Mouse (Mus musculus): ENCODE results near the gene Ckap2.

- TF ChIP-seq POLR2A (IDR thresholded peaks at IDR 0.05; ENCODE audit: borderline replicate concordance, extremely low read depth, insufficient read depth, insufficient read length, poor library complexity, severe bottlenecking) (peak; percentile 85), CTCF (IDR thresholded peaks at IDR 0.05; ENCODE audit: borderline replicate concordance, extremely low read depth, insufficient read depth, insufficient read length) (peak; percentile 99)
Observed at GRCm38 (mm10) chr8:22192660-22193431, 7.2 kb upstream of the Ckap2 start, which contains the start of gene Vps36.
